Comparison of ENCODE assay signal across 8 mouse cellular contexts in genomic region chr13:110643897-110644213, GRCm38 (mm10).
DNase-seq lines count a peak whose midpoint lies in the region; ATAC-seq and TF ChIP-seq lines count a peak whose summit lies in the region.

No protein-coding gene starts in this region.

- peak overlapping the region; percentile 9; the same call in 1 of the 2 replicates for H3K4me3 ChIP-seq in heart, adult 2 months
- H3K4me3 ChIP-seq in left cerebral cortex, adult 2 months: peak overlapping the region; percentile 27
- no peak overlapping the region for H3K4me3 ChIP-seq in forebrain, embryonic 14.5 days (ENCODE audit: low read depth, low read length)
- H3K4me3 ChIP-seq in midbrain, embryonic 15.5 days: no peak overlapping the region

- no peaks in the 10 kb centered on the region for H3K27me3 ChIP-seq in heart, adult 2 months (ENCODE audit: control insufficient read depth, insufficient read depth, low read length)
- H3K27me3 ChIP-seq in forebrain, embryonic 14.5 days (replicated peaks; ENCODE audit: control insufficient read depth, insufficient read depth, low read length): no peaks in the 10 kb centered on the region
- no peaks in the 10 kb centered on the region for H3K27me3 ChIP-seq in midbrain, embryonic 15.5 days (replicated peaks)

- H3K27ac ChIP-seq in heart, adult 2 months: peak overlapping the region; percentile 85
- H3K27ac ChIP-seq in left cerebral cortex, adult 2 months: peak overlapping the region; percentile 76
- H3K27ac ChIP-seq in forebrain, embryonic 14.5 days (ENCODE audit: low read depth, low read length): no peak overlapping the region
- H3K27ac ChIP-seq in midbrain, embryonic 15.5 days: 0 out of 2 replicates have a peak overlapping the region, but pooled peaks have one; percentile 42

- TF ChIP-seq EP300 in heart, adult 2 months (IDR thresholded peaks at IDR 0.05; ENCODE audit: insufficient read depth, low read depth, low read length): no peak

- no peak; the same call in 1 of the 2 replicates for ATAC-seq in forebrain, embryonic 14.5 days
- ATAC-seq in midbrain, embryonic 15.5 days (replicated peaks): 0 out of 2 replicates have a peak, but pooled peaks have one; percentile 11

- peaks cover 7% of the 10 kb centered on the region for H3K4me1 ChIP-seq in heart, adult 2 months (ENCODE audit: control insufficient read depth, insufficient read depth, low read length)
- peaks cover 11% of the 10 kb centered on the region for H3K4me1 ChIP-seq in forebrain, embryonic 14.5 days (ENCODE audit: control insufficient read depth, insufficient read depth, low read length)
- peaks cover 12% of the 10 kb centered on the region for H3K4me1 ChIP-seq in midbrain, embryonic 15.5 days

- 42% methylated on average over 3 of the region's 3 CpGs for WGBS in heart, adult 2 months
- 32% methylated on average over 3 of the region's 3 CpGs for WGBS in forebrain, embryonic 14.5 days
- 49% methylated on average over 3 of the region's 3 CpGs for WGBS in midbrain, embryonic 15.5 days

- no peaks in the 10 kb centered on the region for H3K36me3 ChIP-seq in heart, adult 2 months (ENCODE audit: control insufficient read depth, insufficient read depth, low read length)
- no peaks in the 10 kb centered on the region for H3K36me3 ChIP-seq in forebrain, embryonic 14.5 days (ENCODE audit: control insufficient read depth, insufficient read depth, low read length)
- H3K36me3 ChIP-seq in midbrain, embryonic 15.5 days (replicated peaks): no peaks in the 10 kb centered on the region

- H3K79me2 ChIP-seq in heart, adult 2 months (replicated peaks; ENCODE audit: control insufficient read depth, insufficient read depth, low read length): no peaks in the 10 kb centered on the region

- TF ChIP-seq CTCF in heart, adult 2 months (IDR thresholded peaks at IDR 0.05): no peak
- TF ChIP-seq CTCF in left cerebral cortex, adult 2 months (IDR thresholded peaks at IDR 0.05): no peak

- intact Hi-C loops in heart, adult 2 months (cut with DNase I): loop anchor here (2.0 to 5.0 kb wide), 2 partner anchors 53 to 247 kb away; no protein-coding TSS in a partner anchor
- intact Hi-C loops in left cerebral cortex, adult 2 months (cut with DNase I): no loop called here
- intact Hi-C loops in left cerebral cortex, postnatal 25 days (cut with DNase I): loop anchor here (5.0 kb wide), 1 partner anchor 323 kb away; no protein-coding TSS in a partner anchor

- peak overlapping the region; percentile 50 for H3K9ac ChIP-seq in heart, adult 2 months (ENCODE audit: low read depth, low read length)
- H3K9ac ChIP-seq in forebrain, embryonic 14.5 days (ENCODE audit: low read length): no peak overlapping the region
- H3K9ac ChIP-seq in midbrain, embryonic 15.5 days: no peak overlapping the region

- no peaks in the 10 kb centered on the region for H3K9me3 ChIP-seq in forebrain, embryonic 14.5 days (replicated peaks; ENCODE audit: control insufficient read depth, low read length)
- no peaks in the 10 kb centered on the region for H3K9me3 ChIP-seq in midbrain, embryonic 15.5 days

- no peak for TF ChIP-seq POLR2A in heart, adult 2 months (IDR thresholded peaks at IDR 0.05; ENCODE audit: insufficient read depth, low read depth, low read length)

- no peak for DNase-seq in heart, adult 2 months
- DNase-seq in heart, adult 11 months: no peak
- no peak for DNase-seq in left cerebral cortex, adult 2 months (ENCODE audit: extremely low spot score in 1 of 2, low spot score in 2 of 2)
- DNase-seq in left cerebral cortex, postnatal 25 days (ENCODE audit: low spot score in 2 of 2): no peak
- no peak for DNase-seq in forebrain, embryonic 14.5 days (ENCODE audit: low spot score)
- no peak for DNase-seq in Muller cell, postnatal 12 days (ENCODE audit: inconsistent ontology term)
- DNase-seq in left cerebral cortex, adult 18-20 months (ENCODE audit: low spot score in 2 of 2): no peak

- H3K4me2 ChIP-seq in forebrain, embryonic 14.5 days (ENCODE audit: low read length): peak overlapping the region; percentile 16
- H3K4me2 ChIP-seq in midbrain, embryonic 15.5 days: 0 out of 2 replicates have a peak overlapping the region, but pooled peaks have one; percentile 18

Comparison
In these comparisons a context has a peak if more than half of its experiments do, and no peak if none do; other contexts are left out.
1. H3K4me3 ChIP-seq: peak in heart, adult 2 months (single experiment) and left cerebral cortex, adult 2 months (single experiment); none in forebrain, embryonic 14.5 days (single experiment) and midbrain, embryonic 15.5 days (single experiment).